Mouse (Mus musculus): ENCODE data around the gene Ctrc.

The Ctrc gene

DNA sequence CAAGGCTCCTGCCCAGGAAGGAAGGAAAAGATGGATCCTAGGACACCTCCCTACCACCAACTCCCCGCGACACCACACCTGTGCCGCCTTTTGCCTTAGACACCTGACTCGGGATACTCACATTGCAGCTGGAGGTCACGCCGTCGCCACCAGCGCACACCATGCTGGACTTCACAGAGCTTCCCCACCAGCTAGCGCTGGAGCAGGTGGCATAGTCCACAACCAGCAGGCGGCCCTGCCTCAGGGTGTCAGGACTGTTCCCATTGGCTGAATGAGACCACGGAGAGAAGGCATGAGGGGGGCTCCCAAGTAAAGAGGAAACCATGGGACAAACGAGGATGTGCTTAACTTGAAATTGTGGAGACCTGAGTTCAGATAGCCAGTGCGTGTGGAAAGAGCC, 27.3 kb downstream of the Ctrc start:
- DNase-seq (ENCODE audit: low read depth) = no peak

DNA sequence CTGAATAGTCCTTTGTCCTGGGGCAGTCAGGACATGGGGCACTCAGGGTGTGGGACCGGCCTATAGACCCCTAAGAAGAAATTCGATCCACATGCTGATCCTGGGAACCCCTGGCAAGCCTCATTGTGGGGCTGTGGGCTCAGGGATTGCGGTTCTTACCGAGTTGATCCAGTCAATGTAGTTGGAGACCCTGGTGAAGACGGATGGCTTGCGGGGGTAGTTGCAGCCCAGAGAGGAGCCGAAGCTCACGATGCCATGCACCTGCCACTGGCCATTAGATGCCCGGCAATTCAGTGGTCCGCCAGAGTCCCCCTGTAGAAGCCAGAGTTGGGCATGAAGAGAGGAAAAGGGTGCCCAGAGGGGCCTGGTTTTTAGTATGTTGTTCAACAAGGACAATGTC, 28.5 kb downstream of the Ctrc start:
- DNase-seq (ENCODE audit: low read depth) = no peak

DNA sequence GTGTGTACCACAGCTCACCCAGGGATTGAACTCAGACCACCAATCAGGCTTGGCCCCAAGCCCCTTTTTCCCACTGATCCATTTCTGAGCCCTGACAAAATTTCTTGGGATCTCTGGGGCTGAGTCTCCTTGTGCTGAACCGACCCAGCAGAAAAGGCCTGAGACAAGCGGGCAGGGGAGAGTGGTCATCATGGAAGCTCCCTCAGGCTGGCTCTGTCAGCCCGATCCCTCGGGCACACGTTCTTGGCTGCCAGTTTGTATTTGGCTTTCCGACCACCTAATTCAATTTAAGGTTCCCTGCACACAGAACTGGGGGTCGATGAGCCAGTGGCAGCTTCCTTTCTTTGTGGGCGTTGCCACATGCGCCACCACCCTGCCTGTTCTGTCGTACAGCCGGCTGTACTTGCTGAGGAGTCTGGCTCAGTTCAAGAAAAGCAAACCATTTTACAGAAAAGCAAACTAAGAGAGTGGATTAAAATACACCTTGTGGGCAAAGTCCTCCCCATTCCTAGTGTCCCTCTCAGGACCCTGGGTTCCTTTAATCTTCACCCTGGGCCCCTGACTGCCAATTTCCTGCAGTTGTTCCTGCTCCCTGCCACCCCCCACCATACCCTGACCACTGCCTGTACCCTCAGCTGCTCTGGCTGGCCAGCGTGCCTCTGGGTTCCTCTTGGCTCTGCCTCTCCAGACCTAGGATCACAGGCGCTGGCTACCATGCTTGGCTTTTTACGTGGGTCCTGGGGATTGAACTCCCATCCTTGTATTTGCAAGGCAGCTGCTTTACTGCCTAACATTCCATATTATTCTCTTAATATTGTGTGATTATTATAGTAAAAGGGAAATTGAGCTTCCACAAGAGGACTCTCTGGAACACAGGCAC, 29.1 kb downstream of the Ctrc start:
- DNase-seq (ENCODE audit: low read depth) = no peak

DNA sequence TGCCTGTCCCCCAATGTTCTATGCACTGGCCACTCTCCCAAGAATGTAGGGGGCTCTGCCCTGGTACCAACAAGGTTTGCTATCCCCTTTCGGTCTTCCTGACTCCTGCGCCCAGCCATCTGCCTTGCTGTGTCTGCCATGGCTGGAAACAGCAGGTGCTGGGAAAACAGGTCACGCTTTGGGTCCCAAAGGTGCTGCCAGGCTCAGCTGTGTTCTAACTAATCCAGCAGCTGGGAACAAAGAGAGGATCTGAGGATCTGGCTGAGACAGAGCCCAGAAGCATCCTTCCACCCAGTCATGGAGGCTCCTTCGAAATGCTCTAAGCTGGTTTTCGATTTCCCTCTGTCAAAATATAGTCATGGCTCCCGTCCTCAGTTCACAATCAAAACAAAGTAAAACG, 29.9 kb downstream of the Ctrc start:
- DNase-seq (ENCODE audit: low read depth) = no peak

DNA sequence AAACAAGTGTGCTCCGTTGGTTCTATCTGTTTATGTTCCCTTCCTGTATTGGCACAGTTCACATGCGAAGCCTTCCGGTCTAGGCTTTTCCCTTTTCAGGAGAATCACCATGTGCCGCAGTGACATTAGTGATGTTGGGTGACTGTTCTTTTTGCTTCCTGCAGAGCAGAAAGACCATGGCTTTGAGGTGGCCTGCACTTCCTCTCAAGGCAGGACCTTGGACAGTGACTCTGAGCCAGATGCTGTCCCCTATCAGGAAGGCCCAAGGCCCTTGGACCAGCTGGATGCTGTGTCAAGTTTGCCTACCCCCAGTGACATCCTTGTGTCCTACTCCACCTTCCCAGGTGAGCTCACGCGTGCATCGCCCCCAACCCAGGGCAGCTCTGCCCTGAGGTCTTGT, 34.8 kb downstream of the Ctrc start:
- DNase-seq (ENCODE audit: low read depth) = no peak

DNA sequence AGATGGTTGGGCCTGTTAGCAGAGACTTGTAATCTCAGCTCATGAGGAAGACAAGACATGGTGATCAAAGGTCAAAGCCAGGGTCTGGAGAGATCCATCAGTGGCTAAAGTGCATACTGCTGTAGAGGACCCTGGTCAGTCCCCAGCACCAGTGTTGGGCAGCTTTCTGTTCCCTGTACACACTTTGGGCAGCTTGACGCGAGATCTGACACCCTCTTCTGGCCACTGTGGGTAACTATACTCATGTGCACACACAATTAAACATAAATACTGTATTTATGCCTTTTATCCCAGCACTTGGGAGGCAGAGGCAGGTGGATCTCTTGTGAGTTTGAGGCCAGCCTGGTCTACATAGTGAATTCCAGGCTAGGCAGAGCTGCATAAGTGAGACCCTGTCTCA, 35.2 kb downstream of the Ctrc start:
- DNase-seq (ENCODE audit: low read depth) = no peak

DNA sequence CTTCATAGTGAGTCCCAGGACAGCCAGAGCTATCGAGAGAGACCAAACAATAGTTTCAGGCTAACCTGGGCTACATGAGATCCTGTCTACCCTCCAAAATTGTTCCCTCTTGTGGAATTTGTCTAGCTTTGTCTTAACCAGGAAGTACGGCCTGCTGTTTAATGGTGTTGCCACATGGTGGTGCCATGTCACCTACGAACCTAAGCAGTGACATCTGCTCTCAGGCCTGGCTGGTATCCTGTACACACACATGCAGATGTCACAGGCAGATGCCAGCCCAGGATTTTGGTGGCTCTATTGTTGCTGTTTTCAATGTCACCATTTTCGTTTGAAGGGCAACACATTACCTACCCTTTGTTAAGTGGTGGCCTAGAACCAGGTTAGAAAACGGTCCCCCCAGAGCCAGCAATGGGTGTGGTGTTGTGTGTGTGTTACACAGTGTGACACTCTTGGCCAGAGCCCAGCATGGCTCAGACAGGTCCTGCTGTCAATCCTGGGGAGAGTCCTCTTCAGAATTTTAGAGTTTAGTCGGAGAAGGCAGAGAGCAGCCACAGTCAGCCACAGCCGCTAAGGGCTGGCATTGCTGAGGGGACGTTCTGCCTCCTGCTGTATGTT, 36.2 kb downstream of the Ctrc start:
- DNase-seq (ENCODE audit: low read depth) = peak; percentile 35

DNA sequence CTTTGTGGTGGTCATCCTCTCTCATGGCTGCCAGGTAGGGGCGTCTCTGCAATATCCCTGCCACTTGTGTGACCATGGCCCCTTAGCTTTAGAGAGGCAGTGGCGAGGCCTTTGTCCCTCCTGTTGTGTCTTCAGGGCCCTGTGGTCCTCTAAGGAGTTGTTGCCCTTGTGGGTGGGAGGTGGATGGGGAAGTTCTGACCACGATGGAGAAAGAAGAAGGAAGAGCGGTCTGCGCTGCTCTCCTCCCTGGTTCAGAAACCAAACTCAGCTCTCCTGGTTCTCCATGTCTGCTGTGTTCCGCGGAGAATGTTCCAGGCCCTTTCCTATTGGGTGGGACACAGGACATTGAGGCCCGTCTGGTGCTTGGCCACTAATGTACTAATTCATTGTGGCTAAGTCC, 40.3 kb downstream of the Ctrc start:
- DNase-seq (ENCODE audit: low read depth) = no peak

DNA sequence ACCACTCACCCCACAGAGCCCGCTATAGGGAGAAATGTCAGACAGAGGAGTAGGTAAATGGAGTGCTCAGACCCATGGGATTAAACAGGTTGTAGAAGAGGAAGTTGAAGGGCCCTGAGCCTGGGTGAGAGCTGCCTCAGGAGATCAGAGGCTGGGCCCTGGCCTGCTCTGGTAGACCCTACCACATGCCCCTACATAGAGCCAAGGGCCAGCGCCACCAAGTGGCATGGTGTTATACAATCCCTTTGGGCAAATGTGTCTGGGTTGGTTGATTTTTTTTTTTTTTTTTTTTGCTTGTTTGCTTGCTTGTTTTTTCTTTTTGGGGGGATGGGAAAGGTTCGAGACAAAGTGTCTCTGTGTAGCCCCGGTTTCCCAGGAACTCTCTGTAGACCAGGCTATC, 42.1 kb downstream of the Ctrc start:
- DNase-seq (ENCODE audit: low read depth) = no peak

DNA sequence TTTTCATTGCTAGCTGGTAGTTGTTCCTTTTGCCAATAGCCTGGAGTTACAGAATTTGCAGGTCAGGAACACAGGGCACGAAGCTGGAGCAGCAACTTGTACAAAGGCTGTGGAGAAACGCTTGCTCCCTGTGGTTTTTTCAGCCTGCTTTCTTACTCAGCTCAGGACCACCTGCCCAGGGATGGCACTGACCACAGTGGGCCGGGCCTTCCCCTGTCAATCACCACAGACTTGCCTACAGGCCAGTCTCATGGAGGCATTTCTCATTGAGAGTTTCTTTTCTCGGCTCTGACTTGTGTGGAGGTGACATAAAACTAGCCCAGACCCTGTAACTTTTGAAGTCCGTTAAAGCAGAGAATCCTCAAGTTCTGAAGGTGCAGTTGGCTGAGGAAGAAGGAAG, 48.6 kb downstream of the Ctrc start:
- no peak for DNase-seq (ENCODE audit: low read depth)

DNA sequence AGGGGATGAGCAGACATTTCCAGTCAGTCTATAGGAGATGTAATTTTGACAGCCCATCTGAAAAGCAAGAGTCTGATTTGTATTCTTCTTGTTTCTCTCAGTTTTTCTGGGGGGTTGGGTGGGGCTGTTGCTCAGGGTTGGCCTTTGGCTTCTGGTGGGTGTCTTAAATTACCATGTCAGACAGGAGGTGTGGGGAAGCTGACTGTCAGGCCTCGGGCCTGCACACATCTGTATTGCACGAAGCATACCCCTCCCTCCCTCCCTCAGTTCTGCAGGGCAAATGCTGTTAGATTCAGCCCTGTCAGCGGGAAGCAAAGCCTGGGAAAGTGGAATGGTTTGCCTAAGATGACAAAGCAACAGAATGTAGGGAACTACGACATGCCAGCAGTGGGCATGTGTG, 49.2 kb downstream of the Ctrc start:
- no peak for DNase-seq (ENCODE audit: low read depth)

DNA sequence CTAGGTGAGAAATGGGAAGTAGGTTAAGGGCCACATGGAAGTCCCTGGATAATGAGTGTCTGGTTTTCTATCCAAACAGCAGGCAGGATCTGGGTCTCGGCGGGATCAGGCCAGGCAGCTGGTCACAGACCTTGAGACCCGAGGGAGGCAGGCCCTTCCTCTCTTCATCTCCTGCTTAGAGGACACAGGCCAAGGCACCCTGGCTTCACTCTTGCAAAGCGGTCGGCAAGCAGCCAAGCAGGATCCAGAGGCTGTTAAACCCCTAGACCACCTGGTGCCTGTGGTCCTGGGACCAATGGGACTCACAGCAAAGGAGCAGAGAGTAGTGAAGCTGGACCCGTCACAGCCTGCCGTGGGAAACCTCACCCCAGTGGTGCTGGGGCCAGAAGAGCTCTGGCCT, 49.8 kb downstream of the Ctrc start:
- DNase-seq (ENCODE audit: low read depth) = no peak

DNA sequence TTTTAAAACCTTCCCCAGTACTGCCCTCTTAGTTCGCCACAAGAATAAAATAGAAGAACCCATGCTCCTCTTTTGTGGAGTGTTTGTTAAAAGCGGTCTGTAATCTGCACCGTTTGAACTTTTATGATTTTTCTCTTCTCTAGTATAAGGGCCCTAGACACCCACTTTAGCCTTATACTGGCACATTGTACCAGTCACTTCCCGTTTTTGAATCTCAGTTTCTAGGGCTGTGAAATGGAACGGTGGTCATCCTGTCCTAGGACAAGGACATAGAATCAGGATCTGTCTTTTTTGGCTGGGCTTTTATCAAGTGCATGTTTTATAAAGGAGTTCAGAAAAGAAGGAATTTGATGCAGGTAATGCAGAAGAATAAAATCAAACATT, 52.0 kb downstream of the Ctrc start:
- no peak for DNase-seq (ENCODE audit: low read depth)

DNA sequence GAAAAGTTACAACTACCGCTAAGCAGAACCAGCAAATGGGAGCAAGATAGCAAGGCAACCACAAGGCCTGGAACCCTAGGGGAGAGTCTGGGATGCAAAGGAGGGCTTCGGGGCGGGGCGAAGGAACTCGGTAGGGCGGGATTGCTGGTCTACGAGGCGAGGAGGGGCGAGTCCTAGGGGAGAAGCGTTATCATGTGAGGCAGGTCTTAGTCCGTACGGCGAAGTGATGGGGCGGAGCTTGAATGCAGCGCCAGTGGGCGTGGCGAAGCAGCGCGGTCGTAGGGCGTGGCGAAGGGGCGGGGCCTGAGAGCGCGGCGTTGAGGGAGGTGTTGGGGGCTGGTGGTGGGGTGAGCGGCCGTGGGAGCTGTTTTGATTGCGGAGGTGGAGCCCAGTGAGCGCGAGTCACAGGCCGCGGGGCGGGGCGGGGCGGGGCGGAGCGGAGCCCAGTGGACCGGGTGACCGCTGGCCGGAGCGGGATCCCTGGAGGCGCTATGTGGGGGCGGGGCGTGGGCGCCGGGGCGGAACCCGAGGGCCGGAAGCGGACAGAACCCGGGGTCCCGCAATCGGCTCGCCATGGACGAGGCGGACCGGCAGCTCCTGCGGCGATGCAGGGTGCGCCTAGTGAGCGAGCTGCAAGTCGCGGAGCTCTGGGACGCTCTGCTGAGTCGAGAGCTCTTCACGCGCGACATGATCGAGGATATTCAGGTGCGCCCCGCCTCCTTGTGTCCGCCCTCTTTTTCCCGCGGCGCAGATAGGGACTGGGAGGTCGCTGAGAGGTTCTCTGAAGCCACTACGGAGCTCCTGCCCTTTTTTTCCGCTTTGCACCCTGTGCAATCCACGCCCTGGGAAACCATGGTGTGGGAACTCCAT, 52.6 kb downstream of the Ctrc start, which contains the start of gene Casp9:
Gene Casp9, plus strand, starts transcription at position 331 of the 870 bp plus-strand sequence.
- DNase-seq (ENCODE audit: low read depth) = peak; percentile 91

DNA sequence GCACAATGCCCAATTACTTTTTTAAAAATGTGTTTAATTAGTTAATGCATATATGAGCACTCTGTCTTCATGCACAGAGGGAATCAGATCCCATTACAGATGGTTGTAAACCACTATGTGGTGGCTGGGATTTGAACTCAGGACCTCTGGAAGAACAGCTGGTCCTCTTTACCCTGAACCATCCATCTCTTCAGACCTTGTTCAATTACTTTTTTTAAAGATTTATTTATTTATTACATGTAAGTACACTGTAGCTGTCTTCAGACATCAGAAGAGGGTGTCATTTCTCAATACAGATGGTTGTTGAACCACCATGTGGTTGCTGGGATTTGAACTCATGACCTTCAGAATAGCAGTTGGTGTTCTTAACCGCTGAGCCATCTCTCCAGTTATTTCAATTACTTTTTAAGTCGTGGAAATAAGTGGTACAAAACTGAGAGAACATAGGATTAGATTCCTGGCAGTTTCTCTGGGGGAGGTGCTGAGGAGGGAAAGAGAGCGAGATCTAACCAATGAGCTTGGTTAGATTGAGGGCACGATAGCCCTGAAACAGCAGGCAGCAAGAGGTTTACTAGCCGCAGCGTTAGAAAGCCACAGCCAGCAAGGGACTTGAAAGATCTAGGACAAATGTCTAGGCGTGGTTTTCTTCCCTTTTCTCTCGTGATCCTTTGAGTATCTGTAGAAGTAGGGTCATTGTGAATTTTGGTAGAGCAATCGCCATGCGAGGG, 53.4 kb downstream of the Ctrc start:
- DNase-seq (ENCODE audit: low read depth) = no peak

DNA sequence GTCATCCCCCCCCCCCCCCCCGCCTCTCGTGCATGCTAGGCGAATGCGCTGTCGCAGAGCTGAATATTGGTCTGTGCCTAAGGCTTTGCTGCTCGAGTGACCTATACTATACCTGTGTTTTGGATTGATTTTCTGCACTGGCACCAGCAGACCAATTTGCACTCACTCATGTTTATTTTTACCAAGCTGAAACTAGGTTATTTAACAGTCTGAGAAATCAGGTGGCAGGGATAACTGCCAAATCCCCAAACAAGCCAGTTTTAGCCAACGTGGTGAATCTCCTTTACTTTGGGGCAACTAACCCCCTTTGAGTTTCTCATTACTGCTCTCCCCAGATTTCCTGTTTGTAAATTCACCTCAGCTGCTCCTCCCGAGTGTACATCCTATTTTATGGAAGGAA, 54.2 kb downstream of the Ctrc start:
- DNase-seq (ENCODE audit: low read depth) = no peak

DNA sequence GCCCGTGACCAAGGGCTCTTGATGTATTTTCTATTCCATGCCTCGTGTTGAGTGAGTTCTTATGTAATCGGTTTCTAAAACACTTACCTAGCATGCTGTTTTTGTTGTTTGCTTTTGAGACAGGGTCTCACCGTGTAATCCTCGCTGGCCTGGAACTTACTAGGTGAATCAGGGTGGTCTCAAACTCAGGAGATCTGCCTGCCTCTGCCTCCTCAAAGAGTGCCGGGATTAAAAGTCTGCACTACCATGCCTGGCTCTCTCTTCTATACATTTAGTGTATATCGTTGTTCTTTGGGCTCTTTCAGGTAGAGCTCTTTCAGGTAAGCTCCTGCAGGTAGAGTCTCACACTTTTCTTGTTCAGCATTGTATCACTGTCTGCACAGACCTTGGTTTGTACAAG, 54.7 kb downstream of the Ctrc start:
- no peak for DNase-seq (ENCODE audit: low read depth)

DNA sequence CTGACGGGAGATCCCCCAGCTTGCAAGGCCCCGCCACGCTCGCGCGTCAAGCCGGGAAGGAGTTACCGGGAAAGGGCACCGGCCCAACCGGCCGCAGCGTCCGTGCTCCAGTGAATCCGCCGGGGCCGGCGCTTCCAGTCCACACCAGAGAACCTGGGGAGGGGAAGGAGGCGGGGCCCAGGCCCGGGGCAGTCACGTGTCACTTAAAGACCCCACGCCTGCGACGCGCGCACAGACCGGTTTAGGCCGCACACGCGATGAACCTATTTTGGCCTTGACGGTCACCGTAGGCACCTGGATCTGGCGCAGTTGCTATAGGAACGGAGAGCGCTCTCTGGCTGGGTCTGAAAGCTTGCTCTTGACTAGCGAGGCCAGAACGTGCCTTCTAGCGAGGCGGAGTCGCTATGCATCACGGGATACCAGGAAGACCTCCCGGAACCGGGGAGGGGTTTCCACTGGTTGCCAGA, 55.6 kb downstream of the Ctrc start, which contains the start of gene Dnajc16:
Gene Dnajc16, minus strand, starts transcription at position 408 of the 467 bp plus-strand sequence.
- DNase-seq (ENCODE audit: low read depth) = peak; percentile 98

DNA sequence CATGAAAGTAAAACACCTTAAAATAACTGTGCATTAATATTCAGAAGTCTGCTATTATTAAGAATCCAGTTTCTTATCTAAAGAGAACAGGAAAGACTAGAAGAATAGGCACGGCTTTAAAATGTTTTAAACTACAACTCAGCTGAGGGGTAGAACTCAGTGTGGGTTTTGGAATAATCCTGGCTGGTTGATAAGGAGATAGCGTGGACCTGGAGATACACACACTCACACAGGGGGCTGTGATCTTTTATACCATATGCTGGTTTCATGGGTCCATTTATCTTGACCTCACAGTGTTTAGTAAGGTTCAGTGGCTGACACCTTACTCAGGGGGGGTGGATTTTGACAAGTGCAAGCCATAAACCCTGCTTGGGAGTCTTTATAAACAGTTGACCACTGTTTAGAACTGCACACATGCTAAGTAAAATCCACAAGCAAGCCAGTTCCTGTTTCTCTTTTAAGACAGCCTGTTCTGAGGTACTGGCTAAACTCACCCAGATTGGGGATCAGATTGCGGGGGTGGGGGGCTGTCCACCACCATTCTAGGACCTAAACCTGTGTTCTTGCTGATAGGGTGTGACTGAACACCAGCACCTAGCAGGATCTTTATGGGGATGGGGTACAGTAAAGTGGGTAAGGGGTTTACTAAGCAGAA, 56.5 kb downstream of the Ctrc start:
- peak; percentile 48 for DNase-seq (ENCODE audit: low read depth)

DNA sequence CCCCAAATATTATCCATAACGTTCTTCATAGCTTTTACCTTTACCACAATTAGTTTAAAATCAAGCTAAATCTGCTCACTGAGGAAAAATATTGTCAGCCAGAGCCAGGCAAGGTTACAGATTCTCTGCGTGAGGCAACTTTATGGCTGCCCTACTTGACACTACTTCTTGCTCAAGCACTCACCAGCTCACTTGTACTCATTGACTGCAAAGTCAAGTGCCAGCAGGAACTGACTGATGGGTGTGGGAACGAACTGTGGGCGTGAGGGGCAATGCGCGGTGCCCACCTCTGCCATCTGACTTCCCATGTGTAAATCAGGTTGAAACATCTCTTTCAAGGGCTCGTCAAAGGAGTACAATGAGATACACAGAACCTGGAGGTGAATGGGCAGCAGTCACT, 58.7 kb downstream of the Ctrc start:
- no peak for DNase-seq (ENCODE audit: low read depth)

DNA sequence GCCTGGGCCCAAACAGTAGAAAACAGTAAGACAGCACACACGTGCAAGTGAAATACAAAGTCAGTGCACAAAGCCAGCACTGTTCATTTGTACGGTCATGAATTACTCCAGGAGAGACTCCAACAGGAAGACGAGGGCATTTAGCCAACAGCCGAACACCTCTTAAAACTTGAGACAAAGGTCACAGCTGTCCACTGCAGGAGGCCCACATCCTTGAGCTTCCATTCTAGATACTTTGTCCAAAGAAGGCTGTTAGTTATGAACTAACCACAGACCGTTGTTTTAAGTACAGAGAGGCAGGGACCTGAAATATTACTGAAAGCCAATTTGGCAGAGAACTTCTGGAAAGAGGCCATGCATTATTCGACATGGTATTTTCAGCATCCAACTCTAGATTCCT, 59.1 kb downstream of the Ctrc start:
- DNase-seq (ENCODE audit: low read depth) = no peak
